Mouse (Mus musculus) right cerebral cortex, postnatal 4 days (tissue): ENCODE measurements around the gene Plekho1.
A peak's percentile ranks its signal among the peaks of the same experiment; 100 is the strongest.

Source experiments
- DNase-seq: peaks from one replicate; pipeline ENCODE4 v3.0.0-alpha.2; 2022

The Plekho1 gene

GRCm38 (mm10) chr3:95945731-95946240 is 50.0 kb downstream of the Plekho1 start:
- DNase-seq: no peak

DNA sequence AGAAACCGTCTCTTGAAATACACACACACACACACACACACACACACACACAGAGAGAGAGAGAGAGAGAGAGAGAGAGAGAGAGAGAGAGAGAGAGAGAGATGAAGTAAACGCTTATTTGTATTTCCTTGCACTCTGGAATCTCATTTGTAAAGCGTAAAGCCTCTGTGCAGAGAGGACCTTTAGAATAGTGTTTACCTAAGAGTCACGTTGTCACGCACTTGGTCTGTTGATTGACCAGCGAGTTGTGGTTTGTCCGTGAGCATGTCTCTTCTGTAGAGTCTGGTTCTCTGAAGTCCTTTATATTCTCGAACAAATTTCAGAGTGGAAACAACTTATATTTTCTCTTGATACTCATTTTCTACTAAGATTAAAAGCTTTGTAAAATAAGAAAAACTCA is 51.1 kb downstream of the Plekho1 start:
- no peak for DNase-seq

DNA sequence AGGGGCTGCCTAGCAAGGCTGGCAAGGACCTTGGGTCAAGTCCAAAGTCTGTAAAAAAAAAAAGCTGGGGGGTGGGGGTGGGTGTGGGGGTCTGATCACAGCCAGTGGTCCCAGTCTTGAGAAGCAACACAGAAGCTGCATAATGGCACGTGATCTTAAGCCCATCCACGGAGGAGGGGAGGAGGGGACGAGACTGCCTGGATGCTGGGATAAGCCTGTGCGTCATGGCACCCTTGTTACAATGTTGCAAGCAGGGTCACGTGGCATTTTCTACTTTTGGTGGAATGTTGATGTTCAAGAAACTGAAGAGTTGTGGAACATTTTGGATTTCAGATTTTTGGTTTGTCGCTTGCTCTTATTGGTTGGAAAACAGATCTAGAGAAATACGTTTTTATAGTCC is 52.6 kb downstream of the Plekho1 start:
- DNase-seq: no peak

GRCm38 (mm10) chr3:95942749-95943148 is 53.1 kb downstream of the Plekho1 start:
- DNase-seq: no peak

- peak; percentile 11 for DNase-seq
These were observed 57.0 kb downstream of the Plekho1 start for GRCm38 (mm10) chr3:95938835-95939234.
